Mouse (Mus musculus) ovary, postnatal 36 days (tissue): ENCODE data around the gene Fhl2.
A peak's percentile ranks its signal among the peaks of the same experiment; 100 is the strongest.

ENCODE experiments used
- DNase-seq: peaks from one replicate; pipeline ENCODE4 v3.0.0; 2022; ENCODE audit warnings: low spot score, mixed read lengths

The Fhl2 gene

GRCm38 (mm10) chr1:43108729-43109128 lies 88.1 kb downstream of the Fhl2 start:
- no peak for DNase-seq

GRCm38 (mm10) chr1:43098031-43098984 lies 98.5 kb downstream of the Fhl2 start, which contains the start of the genes Tgfbrap1 and AI597479:
TSS of gene Tgfbrap1 (minus strand) at chr1:43098637.
TSS of gene AI597479 (plus strand) at chr1:43098710.
- peak; percentile 91 for DNase-seq

GRCm38 (mm10) chr1:43094206-43094605 lies 102.6 kb downstream of the Fhl2 start:
- DNase-seq = no peak

GRCm38 (mm10) chr1:43092056-43093015 lies 104.4 kb downstream of the Fhl2 start:
- DNase-seq = peak; percentile 77

- DNase-seq = no peak
Measured at GRCm38 (mm10) chr1:43091306-43092055, 105.3 kb downstream of the Fhl2 start.

- DNase-seq = no peak
Measured at GRCm38 (mm10) chr1:43090418-43090817, 106.4 kb downstream of the Fhl2 start.

- no peak for DNase-seq
Measured at GRCm38 (mm10) chr1:43082946-43083345, 113.8 kb downstream of the Fhl2 start.

- DNase-seq = no peak
Measured at GRCm38 (mm10) chr1:43078124-43078523, 118.7 kb downstream of the Fhl2 start.

GRCm38 (mm10) chr1:43074791-43075190 lies 122.0 kb downstream of the Fhl2 start:
- no peak for DNase-seq
